Mouse (Mus musculus) liver, adult 2 months (tissue): Measurements from ENCODE around the gene Oprm1.

Source experiments
- CTCF ChIP-seq: fragments of 200-500 bp; IDR thresholded peaks from 2 replicates; pipeline ENCODE4 v1.5.1; 2011; ENCODE audit warnings: low read depth, low read length, control low read depth
- POLR2A ChIP-seq: fragments of 200-500 bp; IDR thresholded peaks from 2 replicates; pipeline ENCODE4 v1.6.1; 2011; ENCODE audit warnings: low read length, control low read depth; ENCODE audit not compliant: insufficient read depth; ENCODE audit errors: extremely low read depth

DNA sequence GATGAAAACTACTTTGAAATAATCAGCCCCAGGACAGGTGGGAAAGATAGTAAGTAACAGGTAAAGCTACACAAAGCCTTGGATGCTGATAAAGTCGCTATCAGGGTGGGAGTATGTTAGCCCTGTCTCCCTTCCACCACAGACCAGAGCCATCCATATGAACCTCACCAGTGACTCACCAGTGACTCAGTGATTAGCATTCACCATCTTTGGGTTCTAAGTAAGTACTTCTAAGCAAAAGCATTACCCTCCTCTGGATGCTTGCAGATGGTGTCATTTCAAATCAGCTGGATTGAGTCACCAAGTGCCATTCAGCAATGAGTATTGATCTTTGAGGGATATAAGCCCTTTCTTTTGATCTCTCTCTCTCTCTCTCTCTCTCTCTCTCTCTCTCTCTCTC lies 194.8 kb downstream of the Oprm1 start:
- TF ChIP-seq POLR2A, result no peak
- TF ChIP-seq CTCF, result no peak
